Mouse (Mus musculus) liver, postnatal 0 days (tissue): Measurements from ENCODE around the gene Trim7.

Experiments used
- CTCF ChIP-seq: sonication (generic); IDR thresholded peaks from 2 replicates; pipeline ENCODE4 v1.5.1; 2016; ENCODE audit warnings: antibody characterized with exemption, low read depth
- EP300 ChIP-seq: IDR thresholded peaks from 2 replicates; pipeline ENCODE4 v1.6.1; 2016; ENCODE audit warnings: antibody characterized with exemption, low read depth, mild to moderate bottlenecking

DNA sequence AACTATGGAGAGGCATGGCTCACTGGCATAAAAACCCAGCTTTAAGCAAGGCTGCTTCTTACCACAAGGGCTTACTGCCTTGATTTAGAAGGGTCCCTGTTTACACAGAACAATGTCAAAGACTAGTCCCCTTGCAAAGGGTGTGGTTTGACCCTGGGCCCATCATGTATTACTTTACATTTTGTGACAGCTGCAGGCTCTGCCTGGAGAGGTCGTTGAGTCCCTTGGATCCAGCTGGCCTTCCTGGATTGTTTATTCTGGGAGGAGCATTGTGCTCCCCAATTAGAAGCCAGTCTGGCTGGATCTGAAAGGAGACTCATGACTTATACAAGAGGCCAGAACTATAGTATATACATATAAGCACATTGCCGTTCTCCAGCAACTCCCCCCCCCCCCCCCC, 24.3 kb downstream of the Trim7 start:
- TF ChIP-seq CTCF (no peak), EP300 (no peak)
